ENCODE assay signal across 14 mouse cellular contexts in the genomic region with DNA sequence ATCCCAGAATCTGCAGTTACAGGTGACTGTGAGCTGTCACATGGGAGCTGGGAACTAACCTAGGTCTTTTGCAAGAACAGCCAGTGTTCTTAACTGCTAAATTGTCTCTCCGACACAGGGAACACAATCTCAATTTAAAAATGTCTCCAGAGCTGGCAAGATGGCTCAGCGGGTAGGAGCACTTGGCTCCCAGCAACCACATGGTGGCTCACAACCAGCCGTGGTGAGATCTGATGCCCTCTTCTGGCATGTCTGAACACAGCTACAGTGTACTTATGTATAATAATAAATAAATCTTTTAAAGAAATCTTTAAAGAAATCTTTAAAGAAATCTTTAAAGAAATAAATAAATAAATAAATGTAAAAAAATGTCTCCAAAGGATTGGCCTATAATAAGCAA. TPM values are rescaled to one million over a fixed set of nuclear protein-coding genes. Genes with fewer than 3 reads are reported as not detected.
A peak's percentile ranks its signal among the peaks of the same experiment; 100 is the strongest.
DNase-seq lines count a peak whose midpoint lies in the region; ATAC-seq and TF ChIP-seq lines count a peak whose summit lies in the region.
"Had no signal": no experiment of that assay in that cellular context is flagged by ENCODE, and none has a peak within 500 bp of the region (broad histone marks: within the 10 kb centered on the region; RNA-seq: fewer than 3 reads in every experiment).

No protein-coding gene starts in this region.

- H3K27me3 ChIP-seq in kidney, adult 2 months (replicated peaks; ENCODE audit: control insufficient read depth, insufficient read depth, low read length): no peaks in the 10 kb centered on the region
- no peaks in the 10 kb centered on the region for H3K27me3 ChIP-seq in forebrain, embryonic 11.5 days (ENCODE audit: control insufficient read depth, insufficient read depth, low read length)
- H3K27me3 ChIP-seq: embryonic facial prominence, embryonic 12.5 days; liver, embryonic 15.5 days; neural tube, embryonic 13.5 days had no signal

- no peak for TF ChIP-seq POLR2A in kidney, adult 2 months (IDR thresholded peaks at IDR 0.05; ENCODE audit: low read depth, low read length)

- ATAC-seq in forebrain, embryonic 11.5 days (replicated peaks; ENCODE audit: low FRiP score): no peak
- ATAC-seq: midbrain, embryonic 16.5 days had no signal

- no peaks in the 10 kb centered on the region for H3K4me1 ChIP-seq in kidney, adult 2 months (ENCODE audit: control insufficient read depth, insufficient read depth, low read length)
- no peaks in the 10 kb centered on the region for H3K4me1 ChIP-seq in forebrain, embryonic 11.5 days (replicated peaks; ENCODE audit: control insufficient read depth, insufficient read depth, low read length)
- H3K4me1 ChIP-seq: embryonic facial prominence, embryonic 12.5 days; neural tube, embryonic 13.5 days had no signal

- H3K36me3 ChIP-seq in kidney, adult 2 months (ENCODE audit: control insufficient read depth, insufficient read depth, low read length): no peaks in the 10 kb centered on the region
- H3K36me3 ChIP-seq in forebrain, embryonic 11.5 days (ENCODE audit: control insufficient read depth, insufficient read depth, low read length): no peaks in the 10 kb centered on the region

- H3K9ac ChIP-seq in forebrain, embryonic 11.5 days (ENCODE audit: low read length): no peak overlapping the region
- H3K9ac ChIP-seq: embryonic facial prominence, embryonic 12.5 days; liver, embryonic 15.5 days; neural tube, embryonic 13.5 days had no signal

- H3K4me2 ChIP-seq in forebrain, embryonic 11.5 days (ENCODE audit: low read depth, low read length, severe bottlenecking): no peak overlapping the region
- H3K4me2 ChIP-seq: embryonic facial prominence, embryonic 12.5 days; liver, embryonic 15.5 days; neural tube, embryonic 13.5 days had no signal

- no peak for DNase-seq in kidney, adult 2 months
- no peak for DNase-seq in kidney, adult 9 months
- DNase-seq in 3T3-L1 (ENCODE audit: low read depth, low spot score): peak; percentile 30
- DNase-seq in CD8-positive naive resting alpha-beta T cell, adult 2 months (ENCODE audit: low read depth in 2 of 2, low spot score in 2 of 2): peak; percentile 10 to 31
- DNase-seq in brain, adult 2 months (ENCODE audit: low read depth, low spot score): peak; percentile 18
- DNase-seq in forebrain, embryonic 11.5 days (ENCODE audit: low spot score): no peak
- DNase-seq in neural tube, embryonic 10.5 days (ENCODE audit: extremely low spot score, low spot score): no peak
- DNase-seq: cerebellum, adult 9-11 months; kidney, adult 18-20 months had no signal

- WGBS in kidney, adult 2 months: 89% methylated on average over 3 of the region's 3 CpGs
- 91% methylated on average over 3 of the region's 3 CpGs for WGBS in forebrain, embryonic 11.5 days

- TF ChIP-seq CTCF in kidney, adult 2 months (conservative IDR thresholded peaks at IDR 0.05; ENCODE audit: insufficient read depth, insufficient read length, low read depth, low read length): 0 out of 2 replicates have a peak, but pooled peaks have one; percentile 8

- H3K9me3 ChIP-seq in forebrain, embryonic 11.5 days (ENCODE audit: control insufficient read depth, low read length): no peaks in the 10 kb centered on the region
- H3K9me3 ChIP-seq: embryonic facial prominence, embryonic 12.5 days; G1E; liver, embryonic 15.5 days; neural tube, embryonic 13.5 days had no signal

- no peak overlapping the region for H3K4me3 ChIP-seq in kidney, adult 2 months (ENCODE audit: insufficient read depth, low read depth, low read length)
- no peak overlapping the region for H3K4me3 ChIP-seq in forebrain, embryonic 11.5 days (ENCODE audit: low read depth, low read length)
- H3K4me3 ChIP-seq: embryonic facial prominence, embryonic 12.5 days; liver, embryonic 15.5 days; neural tube, embryonic 13.5 days had no signal

- no peak overlapping the region for H3K27ac ChIP-seq in kidney, adult 2 months (ENCODE audit: insufficient read depth, low read depth, low read length)
- H3K27ac ChIP-seq in forebrain, embryonic 11.5 days (ENCODE audit: low read depth, low read length): no peak overlapping the region
- H3K27ac ChIP-seq: embryonic facial prominence, embryonic 12.5 days; liver, embryonic 15.5 days; neural tube, embryonic 13.5 days had no signal

RNA-seq across cellular contexts. Expression of gene Pds5a, which starts 30.4 kb away (rescaled TPM):
- polyA plus RNA-seq in kidney, adult 2 months (2012; rRNA removed): 14.4 and 17.3 TPM in 2 replicates
- 133 and 153 TPM in 2 replicates for polyA plus RNA-seq in forebrain, embryonic 11.5 days (2014; fragmentation: Nextera tagmentation; extraction: Ambion mirVana)

Comparison
In these comparisons a context has a peak if more than half of its experiments do, and no peak if none do; other contexts are left out.
1. DNase-seq: peak in 3T3-L1 (single experiment), CD8-positive naive resting alpha-beta T cell, adult 2 months (2 of 2) and brain, adult 2 months (single experiment); none in kidney, adult 2 months (single experiment), kidney, adult 9 months (single experiment), forebrain, embryonic 11.5 days (single experiment) and neural tube, embryonic 10.5 days (single experiment).